Mouse (Mus musculus) cerebellum, adult 9-10 months (tissue): ENCODE results near the gene Ctsj.
"Not testable (repeated sequence)": the region's sequence is repeated elsewhere in the genome, so short reads cannot be mapped to it uniquely, and the experiment has no call there.

ENCODE experiments used
- DNase-seq: peaks from one replicate; pipeline ENCODE4 v3.0.0; 2022

Ctsj gene

DNA sequence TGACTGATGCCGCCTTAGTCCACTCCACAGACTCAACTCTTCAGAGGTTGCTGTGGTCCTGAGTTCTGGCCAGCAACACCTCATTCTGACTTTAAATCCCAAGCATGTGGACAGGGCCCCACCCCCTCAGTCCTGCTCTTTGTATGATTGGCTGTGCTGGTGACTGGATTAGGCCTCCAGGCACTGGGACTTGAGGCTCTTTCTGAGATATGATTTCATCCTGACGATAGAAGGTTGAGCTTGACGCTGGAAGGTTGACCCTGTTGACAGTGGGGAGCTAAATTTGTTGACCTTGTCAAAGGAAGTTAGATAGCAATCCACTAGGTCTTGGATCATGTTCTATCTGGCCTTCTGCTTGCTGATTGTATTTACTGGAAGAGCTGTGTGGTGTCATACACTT lies at the start of gene Ctsj:
Gene Ctsj (minus strand): TSS at position 101 of the 400 bp plus-strand sequence.
- DNase-seq, result no peak

DNA sequence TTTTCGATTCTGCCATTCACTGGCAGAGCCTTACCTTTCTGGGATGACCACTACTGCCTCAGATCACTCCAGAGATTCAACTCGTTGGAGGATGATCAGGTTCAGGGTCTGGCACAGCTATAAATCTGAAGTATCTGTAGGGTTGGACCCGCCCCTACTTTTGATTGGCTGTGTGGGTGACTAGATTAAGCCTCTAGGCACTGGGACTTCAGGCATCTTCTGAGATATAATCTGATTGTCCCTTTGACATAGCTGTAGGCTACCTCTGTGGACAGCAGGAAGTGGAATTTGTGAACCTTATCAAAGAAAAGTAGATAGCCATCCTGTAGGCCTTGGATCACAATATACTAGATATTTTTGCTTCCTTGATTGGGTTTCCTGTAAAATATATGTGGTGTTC lies 34.8 kb upstream of the Ctsj start, which contains the start of gene Ctsq:
Gene Ctsq (minus strand): TSS at position 101 of the 400 bp plus-strand sequence.
- DNase-seq, result no peak

DNA sequence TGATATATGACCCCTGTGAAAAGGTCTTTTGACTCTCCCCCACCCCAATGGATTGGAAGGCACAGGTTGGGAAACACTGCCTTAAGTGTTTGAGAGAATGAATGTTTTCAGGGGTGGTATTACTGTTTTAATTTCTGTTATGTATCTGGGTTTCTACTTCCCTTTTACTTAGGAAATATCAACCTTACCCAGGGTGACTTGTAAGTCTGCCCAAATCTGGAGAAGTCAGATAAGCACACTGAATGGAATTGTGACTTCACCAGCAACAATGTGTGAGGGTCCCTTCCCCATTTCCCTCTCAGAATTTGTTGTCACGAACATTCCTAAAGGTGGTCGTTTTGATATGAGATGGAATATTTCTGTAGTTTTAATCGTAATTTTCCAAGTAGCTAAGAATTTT lies 17.0 kb upstream of the Ctsj start:
- no peak for DNase-seq

DNA sequence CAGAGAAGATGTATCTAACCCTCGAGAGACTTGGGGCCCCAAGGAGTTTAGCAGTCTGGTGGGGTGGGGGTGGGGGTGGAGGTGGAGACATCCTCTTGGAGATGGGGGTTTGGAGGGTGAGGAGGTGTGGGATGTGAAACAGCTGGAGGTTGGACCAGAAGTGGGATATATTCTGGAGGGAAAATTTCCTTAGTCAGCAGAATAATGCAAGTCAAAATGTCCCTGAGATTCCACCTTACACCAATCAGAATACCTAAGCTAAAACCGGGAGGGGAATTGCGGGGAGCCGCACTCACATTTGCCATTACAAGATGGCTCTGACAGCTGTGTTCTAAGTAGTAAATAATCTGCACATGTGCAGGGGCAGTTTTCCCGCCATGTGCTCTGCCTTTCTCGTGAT lies 16.1 kb upstream of the Ctsj start:
- DNase-seq, result no peak

DNA sequence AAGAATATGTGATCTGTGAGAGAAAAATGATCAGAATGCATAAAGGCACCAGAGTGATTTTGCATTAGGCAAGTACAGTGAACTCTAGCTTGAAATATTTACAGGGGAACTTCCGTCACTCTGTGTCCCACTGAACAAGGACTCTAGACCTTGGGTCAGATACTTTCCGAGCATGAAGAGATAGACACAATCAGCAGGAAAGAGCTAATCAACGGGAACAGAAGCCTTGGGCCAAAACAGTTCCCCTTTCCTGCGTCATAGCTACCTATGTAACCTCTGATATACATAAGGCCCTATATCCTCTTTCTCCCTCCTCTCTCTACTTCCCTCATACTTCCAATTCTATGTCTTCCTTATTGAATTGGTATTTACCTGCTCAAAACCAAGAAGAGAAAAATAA lies 4.4 kb upstream of the Ctsj start:
- no peak for DNase-seq

DNA sequence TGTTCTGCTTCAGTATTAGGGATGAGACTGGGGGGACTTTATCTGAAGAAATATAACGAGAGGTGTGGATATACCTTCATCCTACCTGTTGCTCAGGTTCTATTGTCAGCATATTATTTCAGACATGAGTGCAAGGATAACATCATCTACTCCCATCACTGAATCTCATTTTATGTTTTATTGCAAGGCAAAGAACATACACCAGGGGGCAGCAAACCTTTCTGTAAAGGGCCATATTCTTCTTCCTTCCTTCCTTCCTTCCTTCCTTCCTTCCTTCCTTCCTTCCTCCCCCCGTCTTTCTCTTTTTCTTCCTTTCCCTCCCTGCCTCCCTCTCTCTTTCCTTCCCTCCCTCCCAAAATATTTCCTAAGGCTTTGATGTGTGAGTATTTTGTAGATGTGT lies 8.2 kb downstream of the Ctsj start:
- no peak for DNase-seq

DNA sequence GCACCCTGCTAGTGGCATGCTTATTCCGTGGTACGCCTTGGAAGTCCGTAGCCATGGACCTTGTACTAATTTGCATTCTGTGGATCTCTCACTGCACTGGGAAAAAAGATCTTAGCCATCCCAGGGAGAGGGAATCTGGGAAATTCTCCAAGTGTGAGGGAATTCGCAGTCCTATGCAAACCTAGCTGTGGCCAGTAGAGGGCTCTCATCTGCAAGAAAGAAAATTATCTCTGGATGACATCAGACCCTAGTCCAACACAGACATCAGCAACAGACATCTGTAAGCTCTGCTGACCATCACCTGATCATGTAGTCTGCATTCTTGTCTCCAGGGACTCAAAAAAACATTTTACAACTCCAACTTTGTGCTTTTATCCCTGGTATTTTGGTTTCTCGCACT lies 18.8 kb downstream of the Ctsj start:
- not testable (repeated sequence) for DNase-seq

DNA sequence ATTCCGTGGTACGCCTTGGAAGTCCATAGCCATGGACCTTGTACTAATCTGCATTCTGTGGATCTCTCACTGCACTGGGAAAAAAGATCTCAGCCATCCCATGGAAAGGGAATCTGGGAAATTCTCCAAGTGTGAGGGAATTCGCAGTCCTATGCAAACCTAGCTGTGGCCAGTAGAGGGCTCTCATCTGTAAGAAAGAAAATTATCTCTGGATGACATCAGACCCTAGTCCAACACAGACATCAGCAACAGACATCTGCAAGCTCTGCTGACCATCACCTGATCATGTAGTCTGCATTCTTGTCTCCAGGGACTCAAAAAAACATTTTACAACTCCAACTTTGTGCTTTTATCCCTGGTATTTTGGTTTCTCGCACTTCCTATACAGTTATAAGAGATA lies 33.4 kb downstream of the Ctsj start:
- DNase-seq, result not testable (repeated sequence)

DNA sequence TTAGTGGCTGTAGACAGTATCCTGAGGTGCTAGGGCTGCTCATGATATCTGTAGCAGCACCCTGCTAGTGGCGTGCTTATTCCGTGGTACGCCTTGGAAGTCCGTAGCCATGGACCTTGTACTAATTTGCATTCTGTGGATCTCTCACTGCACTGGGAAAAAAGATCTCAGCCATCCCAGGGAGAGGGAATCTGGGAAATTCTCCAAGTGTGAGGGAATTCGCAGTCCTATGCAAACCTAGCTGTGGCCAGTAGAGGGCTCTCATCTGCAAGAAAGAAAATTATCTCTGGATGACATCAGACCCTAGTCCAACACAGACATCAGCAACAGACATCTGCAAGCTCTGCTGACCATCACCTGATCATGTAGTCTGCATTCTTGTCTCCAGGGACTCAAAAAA lies 41.8 kb downstream of the Ctsj start:
- peak; percentile 1 for DNase-seq

DNA sequence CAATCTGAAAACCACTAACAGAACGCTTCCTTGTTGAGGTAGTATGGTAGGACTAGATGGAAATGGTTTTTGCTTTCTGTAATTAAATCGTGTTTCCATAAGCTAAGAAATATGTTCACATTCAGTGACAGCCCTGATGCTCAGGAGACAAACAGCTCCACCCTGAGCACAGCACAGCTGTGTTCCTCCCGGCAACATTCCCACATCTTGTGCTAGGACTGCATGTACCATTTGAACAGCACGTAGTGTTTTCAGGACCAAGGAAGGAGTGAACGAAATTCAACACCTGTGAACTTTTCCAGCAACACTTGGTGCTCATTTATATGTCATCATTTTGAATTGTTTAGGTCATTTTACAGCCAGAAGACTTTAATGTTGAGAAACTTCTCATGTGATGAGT lies 44.1 kb downstream of the Ctsj start:
- no peak for DNase-seq
